In genomic region chr4:53886342-53887088, GRCm38 (mm10) we compare ENCODE assay signal across 9 mouse cellular contexts.
DNase-seq lines count a peak whose midpoint lies in the region; ATAC-seq lines count a peak whose summit lies in the region.
"Had no signal": no experiment of that assay in that cellular context is flagged by ENCODE, and none has a peak within 500 bp of the region (broad histone marks: within the 10 kb centered on the region; RNA-seq: fewer than 3 reads in every experiment).

No protein-coding gene starts in this region.

- no peaks in the 10 kb centered on the region; the same call in 1 of the 2 replicates for H3K27me3 ChIP-seq in hindbrain, embryonic 15.5 days
- H3K27me3 ChIP-seq in hindbrain, embryonic 11.5 days (ENCODE audit: control insufficient read depth, insufficient read depth, low read length), result no peaks in the 10 kb centered on the region
- no peaks in the 10 kb centered on the region for H3K27me3 ChIP-seq in embryonic facial prominence, embryonic 10.5 days (replicated peaks; ENCODE audit: low read depth, poor library complexity, severe bottlenecking)
- peaks cover 2% of the 10 kb centered on the region for H3K27me3 ChIP-seq in heart, embryonic 16.5 days (ENCODE audit: control insufficient read depth, insufficient read depth, low read length)
- H3K27me3 ChIP-seq in midbrain, embryonic 13.5 days, result 0 out of 2 replicates have a peak, but pooled peaks cover 3% of the 10 kb centered on the region

- H3K4me2 ChIP-seq in hindbrain, embryonic 15.5 days, result peak overlapping the region; percentile 39
- no peak overlapping the region for H3K4me2 ChIP-seq in hindbrain, embryonic 11.5 days (replicated peaks; ENCODE audit: low read depth, low read length)
- H3K4me2 ChIP-seq in heart, embryonic 16.5 days (ENCODE audit: low read depth, low read length), result peak overlapping the region; percentile 68
- 0 out of 2 replicates have a peak overlapping the region, but pooled peaks have one; percentile 11 for H3K4me2 ChIP-seq in midbrain, embryonic 13.5 days (replicated peaks)
- H3K4me2 ChIP-seq: midbrain, embryonic 12.5 days had no signal

- 0 out of 2 replicates have a peak overlapping the region, but pooled peaks have one; percentile 17 for H3K9ac ChIP-seq in hindbrain, embryonic 15.5 days
- H3K9ac ChIP-seq in hindbrain, embryonic 11.5 days (ENCODE audit: low read depth, low read length), result no peak overlapping the region
- H3K9ac ChIP-seq in heart, embryonic 16.5 days (ENCODE audit: low read length), result peak overlapping the region; percentile 35
- H3K9ac ChIP-seq in midbrain, embryonic 13.5 days (replicated peaks), result no peak overlapping the region; the same call in 1 of the 2 replicates
- H3K9ac ChIP-seq: midbrain, embryonic 12.5 days had no signal

- H3K27ac ChIP-seq in hindbrain, embryonic 15.5 days (replicated peaks), result no peak overlapping the region
- H3K27ac ChIP-seq in hindbrain, embryonic 11.5 days (ENCODE audit: low read depth, low read length), result no peak overlapping the region
- H3K27ac ChIP-seq in embryonic facial prominence, embryonic 10.5 days (replicated peaks), result 0 out of 2 replicates have a peak overlapping the region, but pooled peaks have one; percentile 1
- H3K27ac ChIP-seq in heart, embryonic 16.5 days (ENCODE audit: low read length), result no peak overlapping the region
- no peak overlapping the region for H3K27ac ChIP-seq in midbrain, embryonic 13.5 days
- H3K27ac ChIP-seq: midbrain, embryonic 12.5 days had no signal

- DNase-seq in hindbrain, embryonic 11.5 days (ENCODE audit: low spot score), result no peak
- DNase-seq in embryonic facial prominence, embryonic 10.5 days (ENCODE audit: low spot score), result no peak
- no peak for DNase-seq in ovary, postnatal 36 days (ENCODE audit: low spot score)
- no peak for DNase-seq in spleen, postnatal 4 days (ENCODE audit: low spot score in 2 of 2)

- WGBS in hindbrain, embryonic 15.5 days, result 43% methylated on average over 22 of the region's 22 CpGs
- WGBS in hindbrain, embryonic 11.5 days, result 61% methylated on average over 22 of the region's 22 CpGs
- WGBS in embryonic facial prominence, embryonic 10.5 days, result 54% methylated on average over 22 of the region's 22 CpGs
- WGBS in heart, embryonic 16.5 days, result 23% methylated on average over 22 of the region's 22 CpGs
- 58% methylated on average over 22 of the region's 22 CpGs for WGBS in midbrain, embryonic 13.5 days

- ATAC-seq in hindbrain, embryonic 15.5 days (ENCODE audit: low FRiP score, low read depth), result no peak
- ATAC-seq in hindbrain, embryonic 11.5 days (ENCODE audit: low FRiP score), result no peak
- ATAC-seq in heart, embryonic 16.5 days (replicated peaks; ENCODE audit: extremely low read depth, insufficient read depth, low FRiP score), result no peak
- no peak for ATAC-seq in midbrain, embryonic 13.5 days
- no peak for ATAC-seq in erythroblast, adult 5-6 weeks (replicated peaks; ENCODE audit: low FRiP score, poor library complexity, severe bottlenecking)

- H3K4me3 ChIP-seq in hindbrain, embryonic 15.5 days, result no peak overlapping the region
- H3K4me3 ChIP-seq in hindbrain, embryonic 11.5 days (ENCODE audit: low read depth, low read length), result no peak overlapping the region
- no peak overlapping the region for H3K4me3 ChIP-seq in embryonic facial prominence, embryonic 10.5 days
- H3K4me3 ChIP-seq in heart, embryonic 16.5 days (ENCODE audit: low read length), result peak overlapping the region; percentile 41
- H3K4me3 ChIP-seq in midbrain, embryonic 13.5 days (replicated peaks), result no peak overlapping the region
- H3K4me3 ChIP-seq: midbrain, embryonic 12.5 days had no signal

- no peaks in the 10 kb centered on the region for H3K9me3 ChIP-seq in hindbrain, embryonic 15.5 days
- H3K9me3 ChIP-seq in hindbrain, embryonic 11.5 days (ENCODE audit: control insufficient read depth, low read length), result no peaks in the 10 kb centered on the region
- H3K9me3 ChIP-seq in embryonic facial prominence, embryonic 10.5 days, result no peaks in the 10 kb centered on the region
- H3K9me3 ChIP-seq in heart, embryonic 16.5 days (replicated peaks; ENCODE audit: control insufficient read depth, low read length), result no peaks in the 10 kb centered on the region
- H3K9me3 ChIP-seq in midbrain, embryonic 13.5 days, result no peaks in the 10 kb centered on the region
- H3K9me3 ChIP-seq: midbrain, embryonic 12.5 days had no signal

- H3K36me3 ChIP-seq in hindbrain, embryonic 15.5 days, result no peaks in the 10 kb centered on the region
- H3K36me3 ChIP-seq in hindbrain, embryonic 11.5 days (ENCODE audit: control insufficient read depth, insufficient read depth, low read length), result no peaks in the 10 kb centered on the region
- H3K36me3 ChIP-seq in embryonic facial prominence, embryonic 10.5 days (replicated peaks), result no peaks in the 10 kb centered on the region
- H3K36me3 ChIP-seq in heart, embryonic 16.5 days (ENCODE audit: control insufficient read depth, insufficient read depth), result no peaks in the 10 kb centered on the region
- no peaks in the 10 kb centered on the region for H3K36me3 ChIP-seq in midbrain, embryonic 13.5 days
- H3K36me3 ChIP-seq: midbrain, embryonic 12.5 days had no signal

- no peaks in the 10 kb centered on the region for H3K4me1 ChIP-seq in hindbrain, embryonic 15.5 days (replicated peaks)
- H3K4me1 ChIP-seq in hindbrain, embryonic 11.5 days (replicated peaks; ENCODE audit: control insufficient read depth, insufficient read depth, low read length), result no peaks in the 10 kb centered on the region
- peaks cover 13% of the 10 kb centered on the region for H3K4me1 ChIP-seq in embryonic facial prominence, embryonic 10.5 days
- 0 out of 2 replicates have a peak, but pooled peaks cover 3% of the 10 kb centered on the region for H3K4me1 ChIP-seq in heart, embryonic 16.5 days (ENCODE audit: control insufficient read depth, insufficient read depth, low read length)
- H3K4me1 ChIP-seq in midbrain, embryonic 13.5 days (replicated peaks), result peaks cover 7% of the 10 kb centered on the region; the same call in 1 of the 2 replicates
- H3K4me1 ChIP-seq: midbrain, embryonic 12.5 days had no signal

Comparison
In these comparisons a context has a peak if more than half of its experiments do, and no peak if none do; other contexts are left out.
1. H3K9ac ChIP-seq: peak in hindbrain, embryonic 15.5 days (single experiment) and heart, embryonic 16.5 days (single experiment); none in hindbrain, embryonic 11.5 days (single experiment) and midbrain, embryonic 13.5 days (single experiment).